Mouse (Mus musculus) right cerebral cortex, postnatal 14 days (tissue): ENCODE measurements at regions not wholly inside any gene's neighbourhood (a gene's known extent, or its start where the extent isn't known, plus 50 kb on each side); places are given as distances from the start of the nearest gene placed in this dataset.

Source experiments
- DNase-seq: peaks from one replicate; pipeline ENCODE4 v3.0.0; 2022

- no peak for DNase-seq
Measured at GRCm38 (mm10) chr1:193443964-193444676, 74.0 kb upstream of the Camk1g start.

GRCm38 (mm10) chr1:193440512-193440911 is 70.4 kb upstream of the Camk1g start:
- no peak for DNase-seq

- DNase-seq, result no peak
Measured at GRCm38 (mm10) chr1:193434281-193434680, 64.2 kb upstream of the Camk1g start.

GRCm38 (mm10) chr1:193433493-193434021 is 63.5 kb upstream of the Camk1g start:
- peak; percentile 20 for DNase-seq

GRCm38 (mm10) chr1:193430231-193430630 is 60.1 kb upstream of the Camk1g start:
- DNase-seq, result no peak

GRCm38 (mm10) chr1:193423653-193424075 is 53.6 kb upstream of the Camk1g start:
- DNase-seq, result no peak

GRCm38 (mm10) chr1:193422886-193423285 is 52.8 kb upstream of the Camk1g start:
- DNase-seq, result no peak

GRCm38 (mm10) chr1:193421820-193422219 is 51.7 kb upstream of the Camk1g start:
- DNase-seq, result no peak

- DNase-seq, result no peak
Measured at GRCm38 (mm10) chr1:193421414-193421813, 51.3 kb upstream of the Camk1g start.
